Mouse (Mus musculus) right cerebral cortex, postnatal 36 days (tissue): ENCODE results near the gene Bcl11a.

ENCODE experiments used
- DNase-seq, 2 experiments: peaks; one replicate each; pipeline ENCODE4 v3.0.0; 2022; ENCODE audit warnings: low spot score in 2 of 2, mixed read lengths in 1 of 2

The Bcl11a gene

DNA sequence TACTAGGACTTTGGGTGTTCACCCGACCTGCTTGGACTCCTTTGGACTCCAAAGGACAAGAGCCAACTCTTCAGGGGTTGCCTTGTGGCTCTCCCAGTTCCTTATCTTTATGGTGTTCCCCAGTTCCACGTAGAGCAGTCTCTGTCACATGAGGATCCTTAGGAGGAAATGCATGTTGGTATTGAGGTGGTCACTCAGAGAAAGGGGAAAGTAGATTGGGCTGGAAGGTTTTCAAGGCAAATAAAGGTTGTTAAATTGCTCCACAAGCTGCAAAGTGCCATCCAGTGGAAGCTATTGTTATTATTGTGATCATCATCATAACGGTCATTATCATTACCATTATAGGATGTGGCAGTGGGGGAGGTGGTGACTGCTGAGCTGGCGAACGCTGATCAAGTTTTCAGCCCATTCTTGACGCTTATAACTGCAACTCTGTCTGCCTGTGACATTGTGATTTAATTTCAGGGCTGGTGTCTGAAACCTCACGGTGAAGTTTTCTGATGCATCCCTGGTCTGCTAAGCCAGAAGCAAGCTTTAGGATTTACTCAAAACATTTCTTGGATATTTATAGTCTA, 52.4 kb downstream of the Bcl11a start:
- no peak for DNase-seq

DNA sequence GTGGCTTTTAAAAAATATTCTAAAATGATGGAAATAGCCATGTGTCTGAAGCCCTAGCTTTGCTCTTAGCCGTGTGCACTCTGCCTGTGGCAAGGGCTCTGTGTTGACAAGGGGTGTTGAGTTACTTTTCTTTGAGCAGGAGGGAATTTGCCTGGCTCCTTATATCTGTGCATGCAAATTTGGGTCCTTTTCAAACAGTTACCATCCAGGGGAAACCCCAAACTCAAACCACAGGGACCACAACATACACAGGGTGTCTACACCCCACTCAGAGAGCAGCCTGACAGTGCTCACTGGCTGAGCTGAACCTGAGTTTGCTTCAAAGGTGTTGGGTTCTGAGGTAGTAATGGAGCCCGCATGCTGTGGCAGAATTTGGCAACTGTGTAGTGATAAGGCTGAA, 54.0 kb downstream of the Bcl11a start:
- no peak for DNase-seq

GRCm38 (mm10) chr11:24132358-24132757, 54.5 kb downstream of the Bcl11a start:
- DNase-seq, result no peak

DNA sequence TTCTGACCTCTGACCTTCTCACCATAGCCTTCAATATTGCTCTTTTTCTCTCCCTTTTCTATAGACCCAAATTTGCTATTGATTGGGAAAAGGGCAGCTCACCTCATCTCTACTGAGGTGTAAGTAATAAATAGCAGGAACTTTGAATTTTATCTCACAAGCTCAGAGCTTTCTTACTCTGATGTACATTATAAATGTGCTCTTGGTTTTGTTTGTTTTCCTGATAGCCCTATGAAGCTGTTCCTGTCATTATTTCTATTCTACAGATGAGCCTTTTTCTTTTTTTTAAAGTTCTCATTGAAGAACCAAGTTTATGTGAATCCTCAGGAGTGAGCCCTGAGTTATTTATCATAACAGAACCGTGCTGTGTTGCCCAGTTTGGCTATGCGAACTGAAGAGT, 55.0 kb downstream of the Bcl11a start:
- no peak for DNase-seq

DNA sequence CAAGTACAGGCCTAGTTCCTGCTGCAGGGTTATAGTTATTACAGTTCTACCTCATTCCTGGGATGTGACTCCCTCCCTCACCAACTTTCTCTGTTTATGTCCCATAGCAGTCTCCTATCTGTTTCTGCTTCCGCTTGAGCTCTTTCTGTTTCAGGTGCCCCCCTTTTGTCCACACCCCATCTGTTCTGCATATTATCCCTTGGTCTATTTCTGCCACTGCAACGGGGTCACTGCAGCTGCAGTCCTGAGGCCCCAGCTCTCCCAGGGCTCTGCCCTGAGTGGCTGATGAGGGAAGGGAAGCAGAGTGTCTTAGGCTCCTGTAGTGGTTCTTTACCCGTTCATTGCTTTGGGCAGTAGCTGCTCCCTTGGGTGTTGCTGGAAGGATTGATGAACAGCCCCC, 55.6 kb downstream of the Bcl11a start:
- no peak for DNase-seq

DNA sequence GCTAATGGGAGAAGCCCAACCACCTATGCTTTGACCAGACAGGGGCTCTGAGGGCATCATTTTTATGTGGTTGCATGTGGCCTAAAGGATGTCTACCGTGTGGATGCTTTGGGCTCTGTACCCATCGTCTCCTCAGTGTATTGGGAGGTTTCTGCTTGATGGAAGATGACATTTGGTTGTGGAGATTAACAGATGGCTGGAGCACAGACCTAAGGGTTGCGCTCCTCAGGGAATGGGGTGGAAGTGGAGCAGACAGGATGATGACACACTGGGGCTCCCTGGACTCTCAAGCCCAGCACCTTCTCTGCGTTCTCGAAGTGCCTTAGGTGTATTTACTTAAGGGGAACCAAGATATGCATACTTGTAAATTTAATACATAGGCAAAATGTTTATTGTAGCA, 56.1 kb downstream of the Bcl11a start:
- DNase-seq, result no peak

- DNase-seq, result no peak
Observed at GRCm38 (mm10) chr11:24135244-24135643, 57.4 kb downstream of the Bcl11a start.

DNA sequence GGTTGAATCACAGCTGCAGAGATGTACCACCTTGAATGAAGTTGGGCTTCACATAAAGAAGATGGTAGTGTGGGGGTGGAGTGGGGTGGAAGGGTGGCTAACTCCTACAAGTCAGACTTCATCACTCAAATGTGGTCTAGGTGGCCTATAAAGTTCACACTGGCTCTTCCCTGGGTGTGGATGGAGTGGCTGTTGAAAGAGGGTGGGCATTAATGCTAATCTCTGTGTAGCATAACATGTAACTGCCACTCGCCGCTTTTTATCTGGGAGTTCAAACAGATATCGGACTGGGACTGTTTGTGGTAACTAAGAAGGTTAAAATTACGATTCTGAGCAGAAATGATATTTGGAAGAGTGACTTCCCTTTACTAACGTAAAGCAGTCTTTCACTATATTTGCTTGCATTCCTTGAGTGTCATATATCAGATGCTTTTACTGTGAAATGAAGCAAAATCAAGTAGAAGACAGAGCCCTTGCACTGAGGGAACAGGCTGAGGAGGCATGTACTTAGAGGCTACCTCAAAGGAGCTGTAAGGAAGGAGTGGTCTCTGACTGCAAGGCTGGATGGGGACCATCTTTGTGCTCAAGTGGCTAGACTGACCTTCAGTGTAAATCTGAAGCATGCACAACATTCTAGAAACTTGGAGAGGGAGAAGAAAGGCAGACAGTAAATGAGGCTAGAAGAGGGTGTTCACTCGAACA, 58.4 kb downstream of the Bcl11a start:
- DNase-seq, result no peak

GRCm38 (mm10) chr11:24137891-24138290, 60.0 kb downstream of the Bcl11a start:
- no peak for DNase-seq

DNA sequence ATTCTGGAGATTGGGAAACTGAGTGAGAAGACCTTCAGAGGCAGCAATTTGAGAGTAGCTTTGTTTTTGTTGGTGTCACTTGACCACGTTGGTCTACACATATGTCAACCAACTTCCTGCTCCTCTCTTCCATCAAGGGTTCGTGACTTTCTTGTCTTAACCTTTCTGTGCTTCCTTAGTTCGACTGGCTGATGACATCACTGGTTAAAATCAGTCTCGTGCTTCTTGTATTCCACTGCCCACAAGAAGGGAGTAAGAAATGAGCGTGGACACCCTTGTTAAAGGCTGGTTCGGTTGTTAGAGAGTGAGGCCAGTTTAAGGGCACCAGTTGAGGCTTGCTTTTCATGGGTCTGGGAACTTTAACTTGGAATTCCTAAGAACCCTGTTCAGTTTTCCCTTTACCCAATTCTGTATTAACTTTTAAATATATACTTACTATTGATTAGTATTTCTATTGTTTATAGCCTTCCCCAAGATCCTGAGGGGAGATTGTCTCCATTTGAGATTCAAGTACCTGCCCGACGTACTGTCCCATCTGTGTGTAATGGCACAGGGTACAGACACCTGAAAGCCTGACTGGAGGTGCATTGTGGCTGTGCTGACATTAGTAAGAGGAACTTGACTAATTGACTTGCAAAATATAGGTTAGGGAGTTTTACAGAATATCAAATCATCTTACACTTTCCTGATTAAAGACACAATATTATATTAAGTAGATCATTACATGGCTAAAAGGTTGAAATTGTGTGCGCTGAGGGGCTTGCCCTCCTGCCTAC, 60.9 kb downstream of the Bcl11a start:
- no peak for DNase-seq

GRCm38 (mm10) chr11:24139432-24139831, 61.6 kb downstream of the Bcl11a start:
- DNase-seq, result no peak

- no peak for DNase-seq
Observed at GRCm38 (mm10) chr11:24139952-24140351, 62.1 kb downstream of the Bcl11a start.

- DNase-seq, result no peak
Observed at GRCm38 (mm10) chr11:24140948-24141347, 63.1 kb downstream of the Bcl11a start.

- peak in 1 of 2 experiments; percentile 62 for DNase-seq
Observed at GRCm38 (mm10) chr11:24141479-24142251, 63.8 kb downstream of the Bcl11a start.

GRCm38 (mm10) chr11:24142316-24142715, 64.5 kb downstream of the Bcl11a start:
- DNase-seq, result no peak

GRCm38 (mm10) chr11:24144159-24144946, 66.5 kb downstream of the Bcl11a start:
- DNase-seq, result peak; percentile 69 to 85

GRCm38 (mm10) chr11:24146034-24146433, 68.2 kb downstream of the Bcl11a start:
- DNase-seq, result no peak

GRCm38 (mm10) chr11:24146437-24146836, 68.6 kb downstream of the Bcl11a start:
- DNase-seq, result no peak

DNA sequence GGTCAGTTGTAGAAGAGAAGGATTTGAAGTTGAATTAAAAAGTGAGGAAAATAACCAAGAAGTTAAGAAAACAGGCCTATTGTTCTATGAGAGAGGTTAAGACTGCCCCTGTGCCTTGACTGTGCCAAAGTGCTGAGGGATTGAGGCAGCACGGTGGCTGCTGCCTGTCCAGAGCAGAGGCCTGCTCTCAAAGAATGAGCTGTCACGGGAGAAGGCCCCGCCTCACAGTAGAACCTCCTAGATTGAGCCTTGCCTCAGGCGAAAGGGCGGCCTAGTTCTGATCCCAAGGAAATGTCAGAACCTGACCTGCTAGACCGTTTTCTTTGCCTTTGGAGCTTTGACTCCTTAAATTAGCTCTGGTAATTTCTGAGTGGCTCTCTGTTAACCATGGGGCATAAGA, 69.8 kb downstream of the Bcl11a start:
- DNase-seq, result no peak

- no peak for DNase-seq
Observed at GRCm38 (mm10) chr11:24148545-24148944, 70.7 kb downstream of the Bcl11a start.

DNA sequence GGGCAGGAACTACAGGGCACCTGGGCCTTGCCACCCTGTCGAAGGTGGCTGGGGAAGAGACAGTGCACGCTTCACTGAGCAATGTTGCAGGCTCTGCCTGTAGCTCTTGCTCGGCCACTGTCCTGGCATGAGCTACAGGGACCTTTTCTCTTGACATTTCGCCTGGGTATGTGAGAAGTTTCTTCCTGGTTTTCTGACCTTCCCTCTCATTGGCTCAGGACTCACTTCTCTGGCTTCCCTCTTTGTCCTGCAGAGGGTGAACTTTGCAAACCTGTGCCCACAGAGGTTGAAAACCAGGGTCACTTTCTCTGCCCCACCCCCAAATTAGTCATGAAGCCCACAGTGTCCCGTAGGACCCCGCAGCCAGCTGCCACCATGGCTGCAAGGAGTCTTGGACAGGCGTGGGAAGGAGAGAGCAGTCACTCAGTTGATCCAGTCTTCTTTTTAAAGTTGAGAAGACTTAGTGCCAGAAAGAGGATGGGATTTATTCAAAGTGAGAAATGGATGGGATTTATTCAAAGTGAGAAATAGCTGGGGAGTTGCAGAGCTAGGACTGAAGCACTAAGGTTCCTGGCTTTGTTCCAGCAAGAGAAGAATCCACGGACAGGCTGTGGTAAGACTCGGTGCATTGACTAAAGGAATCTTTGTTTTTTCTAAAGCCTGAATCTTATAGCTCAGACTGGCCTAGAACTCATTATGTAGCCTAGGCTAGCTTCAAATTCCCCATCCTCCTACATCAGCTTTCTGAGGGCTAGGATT, 71.8 kb downstream of the Bcl11a start:
- no peak for DNase-seq
